Mouse (Mus musculus): ENCODE results near the gene Polg2. TPM values are rescaled to one million over a fixed set of nuclear protein-coding genes. Genes with fewer than 3 reads are reported as not detected.
"Not testable (repeated sequence)": the region's sequence is repeated elsewhere in the genome, so short reads cannot be mapped to it uniquely, and the experiment has no call there.

The Polg2 gene
- polyA plus RNA-seq, 1 experiment from 2014 or later, result 9.1 TPM

DNA sequence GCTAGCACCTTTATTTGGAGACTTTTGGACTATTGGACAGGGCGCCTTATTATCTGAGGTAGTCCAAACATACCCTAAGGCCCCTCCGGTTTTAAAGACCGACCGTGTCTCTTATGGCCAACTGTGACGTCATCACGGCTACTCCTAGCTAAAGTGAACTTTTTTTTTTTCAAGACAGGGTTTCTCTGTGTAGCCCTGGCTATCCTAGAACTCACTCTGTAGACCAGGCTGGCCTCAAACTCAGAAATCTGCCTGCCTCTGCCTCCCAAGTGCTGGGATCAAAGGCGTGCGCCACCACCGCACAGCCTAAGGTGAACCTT lies 54.5 kb downstream of the Polg2 start:
- H3K4me1 ChIP-seq (ENCODE audit: control insufficient read depth, insufficient read depth, low read depth, low read length); H3K4me3 ChIP-seq (ENCODE audit: low read length); H3K36me3 ChIP-seq (ENCODE audit: control insufficient read depth, insufficient read depth, low read length); H3K27me3 ChIP-seq (replicated peaks; ENCODE audit: control insufficient read depth, insufficient read depth, low read length); H3K27ac ChIP-seq (ENCODE audit: low read depth, low read length); ATAC-seq; H3K9ac ChIP-seq (ENCODE audit: low read depth, low read length); H3K9me3 ChIP-seq (ENCODE audit: control insufficient read depth, low read length); H3K4me2 ChIP-seq (ENCODE audit: low read length): not testable (repeated sequence)
- 96% methylated on average over 9 of the region's 9 CpGs for WGBS

DNA sequence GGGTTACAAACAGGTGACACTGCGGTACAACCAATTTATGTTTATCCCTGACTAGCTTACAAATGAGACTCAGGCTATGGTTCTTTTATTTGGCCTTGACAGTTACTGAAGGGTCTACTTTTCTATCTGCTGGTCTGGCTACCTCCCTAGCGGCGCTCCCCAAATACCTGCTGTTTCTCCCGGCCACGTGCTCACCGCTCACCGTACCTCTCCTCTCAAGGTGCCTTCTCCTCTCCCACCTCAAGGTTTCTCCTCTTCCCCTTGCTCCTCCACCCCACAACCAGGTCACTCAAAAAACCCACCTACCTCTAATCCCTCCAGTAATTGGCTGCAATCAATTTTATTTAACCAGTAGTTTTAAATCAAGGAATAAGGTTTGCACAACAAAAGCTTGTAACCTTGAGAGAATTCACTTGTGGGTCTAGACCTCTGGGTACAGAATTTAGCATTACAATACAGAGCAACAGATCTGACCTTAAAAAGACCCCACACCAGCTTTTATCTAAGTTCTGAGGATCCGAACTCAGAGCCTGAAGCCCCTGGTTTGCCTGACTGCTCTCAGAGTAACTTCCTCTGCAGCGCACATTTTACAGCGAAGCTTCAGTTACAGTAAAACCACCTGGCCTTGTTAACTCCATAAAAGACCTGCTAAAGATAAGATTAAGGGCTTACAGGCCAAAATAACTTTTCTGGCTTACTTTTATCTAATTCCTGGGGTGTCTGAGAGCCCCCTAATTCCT lies 55.0 kb downstream of the Polg2 start:
- Histone ChIP-seq H3K27me3 (replicated peaks; ENCODE audit: control insufficient read depth, insufficient read depth, low read length) (no peaks in the 10 kb centered on the region), H3K4me1 (ENCODE audit: control insufficient read depth, insufficient read depth, low read depth, low read length) (no peaks in the 10 kb centered on the region), H3K4me2 (ENCODE audit: low read length) (no peak overlapping the region; the same call in 1 of the 2 replicates), H3K4me3 (ENCODE audit: low read length) (no peak overlapping the region), H3K9ac (ENCODE audit: low read depth, low read length) (no peak overlapping the region), H3K9me3 (ENCODE audit: control insufficient read depth, low read length) (no peaks in the 10 kb centered on the region), H3K27ac (ENCODE audit: low read depth, low read length) (no peak overlapping the region), H3K36me3 (ENCODE audit: control insufficient read depth, insufficient read depth, low read length) (no peaks in the 10 kb centered on the region)
- ATAC-seq, result no peak
- 85% methylated on average over 10 of the region's 10 CpGs for WGBS

DNA sequence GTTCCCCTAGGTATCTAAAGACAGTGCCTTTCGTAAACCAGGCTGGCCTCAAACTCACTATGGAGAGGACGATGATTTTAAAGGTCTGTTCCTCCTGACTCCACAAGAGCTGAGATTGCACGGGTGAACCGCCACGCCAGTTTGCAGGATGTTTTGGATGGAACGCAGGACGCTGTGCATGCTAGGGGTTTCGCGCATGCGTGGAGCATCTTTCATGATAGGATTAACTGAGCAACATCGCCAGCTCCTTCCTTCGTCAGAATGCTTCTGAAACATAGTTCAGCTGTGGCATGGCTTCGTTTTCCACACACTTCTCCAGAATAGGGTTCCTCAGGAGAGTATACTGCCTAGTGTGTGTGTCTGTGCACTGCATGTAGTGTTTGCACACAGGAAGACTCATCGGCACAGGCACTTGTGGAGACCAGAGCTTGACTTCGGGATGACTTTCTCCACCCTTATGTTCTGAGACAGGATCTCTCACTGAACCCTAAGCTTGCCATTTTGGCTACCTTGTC lies 55.7 kb downstream of the Polg2 start:
- 76% methylated on average over 15 of the region's 15 CpGs for WGBS
- no peak for ATAC-seq
- Histone ChIP-seq H3K4me2 (ENCODE audit: low read length) (peak overlapping the region; percentile 22; the same call in 1 of the 2 replicates), H3K4me3 (ENCODE audit: low read length) (no peak overlapping the region), H3K4me1 (ENCODE audit: control insufficient read depth, insufficient read depth, low read depth, low read length) (no peaks in the 10 kb centered on the region), H3K9ac (ENCODE audit: low read depth, low read length) (no peak overlapping the region), H3K9me3 (ENCODE audit: control insufficient read depth, low read length) (no peaks in the 10 kb centered on the region), H3K36me3 (ENCODE audit: control insufficient read depth, insufficient read depth, low read length) (no peaks in the 10 kb centered on the region), H3K27me3 (replicated peaks; ENCODE audit: control insufficient read depth, insufficient read depth, low read length) (no peaks in the 10 kb centered on the region), H3K27ac (ENCODE audit: low read depth, low read length) (no peak overlapping the region)

DNA sequence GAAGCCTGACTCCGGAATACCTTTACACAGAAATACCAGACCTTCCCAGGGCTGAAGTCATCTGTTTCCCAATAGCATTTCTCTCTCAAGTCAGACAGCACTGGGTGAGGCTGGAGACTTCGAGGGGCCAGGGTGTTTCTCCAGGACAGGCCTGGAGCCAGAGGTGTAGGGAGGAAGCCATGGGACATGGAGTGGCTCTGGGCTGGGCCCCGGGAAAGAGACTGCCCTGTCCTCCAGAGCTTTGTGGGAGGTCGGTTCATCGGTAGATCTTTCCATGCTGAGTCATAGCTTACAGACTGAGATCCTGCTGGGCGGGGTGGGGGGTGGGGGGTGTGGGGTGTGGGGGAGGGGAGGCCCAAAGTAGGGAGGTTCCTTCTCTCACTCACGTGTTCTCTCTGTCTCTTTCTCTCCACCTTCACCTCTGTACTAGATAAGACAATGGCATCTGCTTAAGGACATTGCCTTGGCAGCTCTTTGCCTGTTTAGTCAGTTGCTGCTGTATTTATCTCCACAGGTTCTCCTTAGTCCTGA lies 56.4 kb downstream of the Polg2 start:
- no peak for ATAC-seq
- Histone ChIP-seq H3K9me3 (ENCODE audit: control insufficient read depth, low read length) (no peaks in the 10 kb centered on the region), H3K36me3 (ENCODE audit: control insufficient read depth, insufficient read depth, low read length) (no peaks in the 10 kb centered on the region), H3K9ac (ENCODE audit: low read depth, low read length) (no peak overlapping the region), H3K4me3 (ENCODE audit: low read length) (no peak overlapping the region), H3K27ac (ENCODE audit: low read depth, low read length) (no peak overlapping the region), H3K4me2 (ENCODE audit: low read length) (no peak overlapping the region), H3K4me1 (ENCODE audit: control insufficient read depth, insufficient read depth, low read depth, low read length) (no peaks in the 10 kb centered on the region), H3K27me3 (replicated peaks; ENCODE audit: control insufficient read depth, insufficient read depth, low read length) (no peaks in the 10 kb centered on the region)
- WGBS, result 15% methylated on average over 6 of the region's 7 CpGs

DNA sequence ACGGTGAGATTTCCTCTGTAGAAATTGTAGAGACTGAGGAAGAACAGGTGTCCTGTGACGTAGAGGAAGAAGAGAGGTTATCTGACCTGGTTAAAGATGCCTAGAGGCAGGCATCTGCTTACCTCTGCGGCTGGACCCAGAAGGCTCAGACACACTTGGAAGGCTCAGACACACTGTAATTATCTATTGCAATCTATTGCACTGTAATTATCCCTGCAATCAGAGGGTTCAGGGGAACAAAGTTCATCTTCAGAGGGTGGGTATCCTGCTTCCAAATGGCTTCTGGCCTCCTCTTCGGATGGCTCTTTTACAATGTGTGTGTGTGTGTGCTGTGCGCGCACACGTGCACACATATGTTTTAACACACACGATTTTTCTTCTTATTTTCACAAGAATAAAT lies 59.0 kb downstream of the Polg2 start:
- no peak for ATAC-seq
- no peak overlapping the region for H3K4me3 ChIP-seq (ENCODE audit: low read length)
- no peak overlapping the region for H3K27ac ChIP-seq (ENCODE audit: low read depth, low read length)
- H3K4me1 ChIP-seq (ENCODE audit: control insufficient read depth, insufficient read depth, low read depth, low read length), result no peaks in the 10 kb centered on the region
- no peaks in the 10 kb centered on the region for H3K27me3 ChIP-seq (replicated peaks; ENCODE audit: control insufficient read depth, insufficient read depth, low read length)
- no peaks in the 10 kb centered on the region for H3K36me3 ChIP-seq (ENCODE audit: control insufficient read depth, insufficient read depth, low read length)
- H3K9me3 ChIP-seq (ENCODE audit: control insufficient read depth, low read length), result no peaks in the 10 kb centered on the region
- no peak overlapping the region for H3K9ac ChIP-seq (ENCODE audit: low read depth, low read length)
- H3K4me2 ChIP-seq (ENCODE audit: low read length), result no peak overlapping the region
- 88% methylated on average over 8 of the region's 8 CpGs for WGBS

Small RNA genes within 50 kb of the gene (microRNA-seq; reads per million reads assigned to microRNA genes)
- gene Gm25994, result not detected
- gene Mir3064, result 11.9 reads per million, percentile 28 among the genes with 10 or more reads in this experiment

Other genes with a start within 250 kb of the Polg2 start
- 29.5 and 38.4 TPM in 2 replicates for gene Tex2, start 166.1 kb downstream of the Polg2 start, polyA plus RNA-seq (2015; fragmentation: Nextera tagmentation; extraction: Ambion mirVana)
- 16.4 and 21.0 TPM in 2 replicates for gene Pecam1, start 28.9 kb downstream of the Polg2 start, polyA plus RNA-seq (2015; fragmentation: Nextera tagmentation; extraction: Ambion mirVana)
- gene Milr1, start 28.3 kb downstream of the Polg2 start, polyA plus RNA-seq (2015; fragmentation: Nextera tagmentation; extraction: Ambion mirVana), result 0.42 and 0.56 TPM in 2 replicates
- 315 and 329 TPM in 2 replicates for gene Ddx5, start 9.6 kb upstream of the Polg2 start, polyA plus RNA-seq (2015; fragmentation: Nextera tagmentation; extraction: Ambion mirVana)
- gene Cep95, start 9.7 kb upstream of the Polg2 start, polyA plus RNA-seq (2015; fragmentation: Nextera tagmentation; extraction: Ambion mirVana), result 12.2 and 15.3 TPM in 2 replicates
- gene Smurf2, start 141.2 kb upstream of the Polg2 start, polyA plus RNA-seq (2015; fragmentation: Nextera tagmentation; extraction: Ambion mirVana), result 9.6 and 10.6 TPM in 2 replicates
- gene Kpna2, start 220.0 kb upstream of the Polg2 start, polyA plus RNA-seq (2015; fragmentation: Nextera tagmentation; extraction: Ambion mirVana), result 132 and 165 TPM in 2 replicates
- 4.7 and 5.1 TPM in 2 replicates for gene 1810010H24Rik, start 246.1 kb upstream of the Polg2 start, polyA plus RNA-seq (2015; fragmentation: Nextera tagmentation; extraction: Ambion mirVana)

All from hindbrain, embryonic 16.5 days (tissue).